Mouse (Mus musculus) neural tube, embryonic 12.5 days (tissue): ENCODE measurements around the gene Chn2. TPM values are rescaled to one million over a fixed set of nuclear protein-coding genes. Genes with fewer than 3 reads are reported as not detected.

Experiments used
- ATAC-seq: fragments of 200-750 bp; cut with Nextera tagmentation; 2 replicates; pipeline ENCODE4 v1.8.0; 2017; ENCODE audit warnings: low read depth, mild to moderate bottlenecking, moderate TSS enrichment, moderate library complexity; ENCODE audit not compliant: low FRiP score
- H3K27ac ChIP-seq: fragments of 300-500 bp; sonication (generic); 2 replicates; pipeline ENCODE4 v1.5.1; 2016
- H3K27me3 ChIP-seq: fragments of 300-500 bp; sonication (generic); replicated peaks from 2 replicates; pipeline ENCODE4 v1.6.1; 2016; ENCODE audit warnings: mild to moderate bottlenecking
- H3K36me3 ChIP-seq: fragments of 300-500 bp; sonication (generic); 2 replicates; pipeline ENCODE4 v1.6.1; 2016; ENCODE audit warnings: mild to moderate bottlenecking
- H3K4me1 ChIP-seq: fragments of 300-500 bp; sonication (generic); 2 replicates; pipeline ENCODE4 v1.6.1; 2016
- H3K4me2 ChIP-seq: fragments of 300-500 bp; sonication (generic); replicated peaks from 2 replicates; pipeline ENCODE4 v1.6.1; 2016; ENCODE audit warnings: mild to moderate bottlenecking
- H3K4me3 ChIP-seq: fragments of 300-500 bp; sonication (generic); 2 replicates; pipeline ENCODE4 v1.5.1; 2016
- H3K9ac ChIP-seq: fragments of 300-500 bp; sonication (generic); 2 replicates; pipeline ENCODE4 v1.6.1; 2016; ENCODE audit warnings: mild to moderate bottlenecking
- H3K9me3 ChIP-seq: fragments of 300-500 bp; sonication (generic); 2 replicates; pipeline ENCODE4 v1.6.1; 2016; ENCODE audit warnings: mild to moderate bottlenecking
- WGBS: fragments of 180-500 bp; shearing (Covaris S2); methylation state at CpG from one replicate; pipeline ENCODE4 v1.1.7; 2016; 5-methylcytosine and 5-hydroxymethylcytosine counted together
- polyA plus RNA-seq: library from polyadenylated mRNA; unstranded; fragments of >200 nt; fragmentation: Nextera tagmentation; extraction: Ambion mirVana; gene quantifications from 2 replicates; pipeline ENCODE4 v1.2.1, GENCODE M21; 2016

Chn2 gene
- polyA plus RNA-seq, 1 experiment from 2014 or later, result 24.3 TPM

GRCm38 (mm10) chr6:54045748-54046721 lies 6.7 kb downstream of the Chn2 start:
- H3K27me3 ChIP-seq, result peaks cover 14% of the 10 kb centered on the region; the same call in 1 of the 2 replicates
- H3K9me3 ChIP-seq, result no peaks in the 10 kb centered on the region
- no peak overlapping the region for H3K9ac ChIP-seq
- ATAC-seq, result no peak
- no peak overlapping the region for H3K4me3 ChIP-seq
- no peak overlapping the region for H3K4me2 ChIP-seq
- H3K4me1 ChIP-seq, result peaks cover 6% of the 10 kb centered on the region; the same call in 1 of the 2 replicates
- no peak overlapping the region for H3K27ac ChIP-seq
- no peaks in the 10 kb centered on the region for H3K36me3 ChIP-seq
- 85% methylated on average over 8 of the region's 8 CpGs for WGBS

GRCm38 (mm10) chr6:54046884-54047747 lies 7.8 kb downstream of the Chn2 start:
- Histone ChIP-seq H3K4me3 (no peak overlapping the region), H3K4me1 (0 out of 2 replicates have a peak, but pooled peaks cover 4% of the 10 kb centered on the region)
- no peak for ATAC-seq

GRCm38 (mm10) chr6:54048768-54049167 lies 9.4 kb downstream of the Chn2 start:
- ATAC-seq, result no peak
- no peak overlapping the region for H3K4me3 ChIP-seq
- no peaks in the 10 kb centered on the region for H3K9me3 ChIP-seq
- H3K4me1 ChIP-seq, result 0 out of 2 replicates have a peak, but pooled peaks cover 4% of the 10 kb centered on the region
- H3K27me3 ChIP-seq, result no peaks in the 10 kb centered on the region
- H3K27ac ChIP-seq, result no peak overlapping the region
- H3K4me2 ChIP-seq, result no peak overlapping the region
- WGBS, result 87% methylated on average over 6 of the region's 6 CpGs
- H3K36me3 ChIP-seq, result no peaks in the 10 kb centered on the region
- H3K9ac ChIP-seq, result no peak overlapping the region

More at GRCm38 (mm10) chr6:54046884-54047747, 7.8 kb downstream of the Chn2 start:
- Histone ChIP-seq H3K9ac (no peak overlapping the region), H3K27me3 (0 out of 2 replicates have a peak, but pooled peaks cover 7% of the 10 kb centered on the region), H3K9me3 (no peaks in the 10 kb centered on the region), H3K36me3 (no peaks in the 10 kb centered on the region), H3K27ac (no peak overlapping the region), H3K4me2 (no peak overlapping the region)
- WGBS, result 65% methylated on average over 11 of the region's 11 CpGs

GRCm38 (mm10) chr6:54051173-54051572 lies 11.8 kb downstream of the Chn2 start:
- Histone ChIP-seq H3K27ac (no peak overlapping the region), H3K27me3 (no peaks in the 10 kb centered on the region), H3K4me2 (no peak overlapping the region), H3K36me3 (no peaks in the 10 kb centered on the region), H3K9ac (no peak overlapping the region), H3K4me1 (peaks cover 7% of the 10 kb centered on the region; the same call in 1 of the 2 replicates), H3K4me3 (no peak overlapping the region), H3K9me3 (no peaks in the 10 kb centered on the region)
- no peak for ATAC-seq
- 62% methylated on average over 7 of the region's 7 CpGs for WGBS

- H3K9ac ChIP-seq, result no peak overlapping the region
- H3K27ac ChIP-seq, result no peak overlapping the region
- H3K4me2 ChIP-seq, result no peak overlapping the region
- peaks cover 7% of the 10 kb centered on the region; the same call in 1 of the 2 replicates for H3K4me1 ChIP-seq
- H3K4me3 ChIP-seq, result no peak overlapping the region
- WGBS, result 93% methylated on average over 7 of the region's 7 CpGs
- no peaks in the 10 kb centered on the region for H3K36me3 ChIP-seq
- no peak for ATAC-seq
- H3K9me3 ChIP-seq, result no peaks in the 10 kb centered on the region
- no peaks in the 10 kb centered on the region for H3K27me3 ChIP-seq
Measured at GRCm38 (mm10) chr6:54052124-54052523, 12.8 kb downstream of the Chn2 start.

GRCm38 (mm10) chr6:54052666-54053065 lies 13.3 kb downstream of the Chn2 start:
- no peak for ATAC-seq
- H3K9me3 ChIP-seq, result no peaks in the 10 kb centered on the region
- H3K36me3 ChIP-seq, result no peaks in the 10 kb centered on the region
- no peaks in the 10 kb centered on the region for H3K27me3 ChIP-seq
- H3K9ac ChIP-seq, result no peak overlapping the region
- WGBS, result 82% methylated on average over 1 of the region's 1 CpGs
- H3K4me2 ChIP-seq, result no peak overlapping the region
- H3K4me1 ChIP-seq, result peaks cover 7% of the 10 kb centered on the region; the same call in 1 of the 2 replicates
- H3K27ac ChIP-seq, result no peak overlapping the region
- H3K4me3 ChIP-seq, result no peak overlapping the region

GRCm38 (mm10) chr6:54053316-54053715 lies 14.0 kb downstream of the Chn2 start:
- ATAC-seq, result no peak
- 80% methylated on average over 3 of the region's 3 CpGs for WGBS
- H3K9me3 ChIP-seq, result no peaks in the 10 kb centered on the region
- H3K4me2 ChIP-seq, result no peak overlapping the region
- H3K4me1 ChIP-seq, result peaks cover 7% of the 10 kb centered on the region; the same call in 1 of the 2 replicates
- no peak overlapping the region for H3K9ac ChIP-seq
- H3K27me3 ChIP-seq, result no peaks in the 10 kb centered on the region
- no peaks in the 10 kb centered on the region for H3K36me3 ChIP-seq
- H3K27ac ChIP-seq, result no peak overlapping the region
- no peak overlapping the region for H3K4me3 ChIP-seq

- no peak for ATAC-seq
- no peaks in the 10 kb centered on the region for H3K36me3 ChIP-seq
- H3K4me3 ChIP-seq, result no peak overlapping the region
- no peaks in the 10 kb centered on the region for H3K27me3 ChIP-seq
- H3K9me3 ChIP-seq, result no peaks in the 10 kb centered on the region
- no peak overlapping the region for H3K9ac ChIP-seq
- H3K4me2 ChIP-seq, result no peak overlapping the region
- no peak overlapping the region for H3K27ac ChIP-seq
- 69% methylated on average over 5 of the region's 5 CpGs for WGBS
- peaks cover 7% of the 10 kb centered on the region; the same call in 1 of the 2 replicates for H3K4me1 ChIP-seq
Measured at GRCm38 (mm10) chr6:54055387-54055786, 16.0 kb downstream of the Chn2 start.

GRCm38 (mm10) chr6:54056548-54057532 lies 17.5 kb downstream of the Chn2 start:
- ATAC-seq, result no peak
- Histone ChIP-seq H3K9ac (no peak overlapping the region), H3K27me3 (no peaks in the 10 kb centered on the region), H3K4me1 (peaks cover 5% of the 10 kb centered on the region; the same call in 1 of the 2 replicates), H3K4me2 (no peak overlapping the region), H3K36me3 (no peaks in the 10 kb centered on the region), H3K27ac (no peak overlapping the region), H3K9me3 (no peaks in the 10 kb centered on the region), H3K4me3 (no peak overlapping the region)
- 76% methylated on average over 18 of the region's 18 CpGs for WGBS

- Histone ChIP-seq H3K4me3 (no peak overlapping the region), H3K4me2 (no peak overlapping the region), H3K27ac (no peak overlapping the region), H3K9ac (no peak overlapping the region), H3K4me1 (peaks cover 5% of the 10 kb centered on the region; the same call in 1 of the 2 replicates), H3K9me3 (no peaks in the 10 kb centered on the region), H3K27me3 (no peaks in the 10 kb centered on the region), H3K36me3 (no peaks in the 10 kb centered on the region)
- no peak for ATAC-seq
- 80% methylated on average over 10 of the region's 10 CpGs for WGBS
Measured at GRCm38 (mm10) chr6:54057661-54058060, 18.3 kb downstream of the Chn2 start.

GRCm38 (mm10) chr6:54058837-54059236 lies 19.5 kb downstream of the Chn2 start:
- ATAC-seq, result no peak
- Histone ChIP-seq H3K9me3 (no peaks in the 10 kb centered on the region), H3K36me3 (no peaks in the 10 kb centered on the region), H3K4me1 (peaks cover 5% of the 10 kb centered on the region; the same call in 1 of the 2 replicates), H3K9ac (no peak overlapping the region), H3K4me3 (no peak overlapping the region), H3K27me3 (no peaks in the 10 kb centered on the region), H3K4me2 (no peak overlapping the region), H3K27ac (no peak overlapping the region)
- WGBS, result 77% methylated on average over 8 of the region's 8 CpGs
